Mouse (Mus musculus) gastrocnemius, adult 2 months (tissue): Measurements from ENCODE around the gene Ank3. TPM values are rescaled to one million over a fixed set of nuclear protein-coding genes. Genes with fewer than 3 reads are reported as not detected.

Source experiments
- DNase-seq: peaks from one replicate; pipeline ENCODE4 v3.0.0; 2022
- H3K27ac ChIP-seq: fragments of 200-600 bp; 2 replicates; pipeline ENCODE4 v1.8.1; 2022; ENCODE audit warnings: mild to moderate bottlenecking
- H3K4me3 ChIP-seq: fragments of 200-600 bp; 2 replicates; pipeline ENCODE4 v1.8.1; 2022; ENCODE audit warnings: mild to moderate bottlenecking, moderate library complexity
- CTCF ChIP-seq: fragments of 200-600 bp; IDR thresholded peaks from 2 replicates; pipeline ENCODE4 v1.8.1; 2022; ENCODE audit warnings: antibody characterized with exemption, mild to moderate bottlenecking, moderate library complexity
- intact Hi-C: fragments of 180-260 bp; cut with DNase I; formaldehyde crosslinking; loops from one replicate; pipeline ENCODE4 v1.15.1; 2025
- total RNA-seq, 2 experiments: library from RNA; stranded (reverse); gene quantifications; 2 replicates each; pipeline ENCODE4 v1.2.3; 2021

The Ank3 gene
- total RNA-seq, 2 experiments from 2014 or later = 97.9 to 110 TPM

DNA sequence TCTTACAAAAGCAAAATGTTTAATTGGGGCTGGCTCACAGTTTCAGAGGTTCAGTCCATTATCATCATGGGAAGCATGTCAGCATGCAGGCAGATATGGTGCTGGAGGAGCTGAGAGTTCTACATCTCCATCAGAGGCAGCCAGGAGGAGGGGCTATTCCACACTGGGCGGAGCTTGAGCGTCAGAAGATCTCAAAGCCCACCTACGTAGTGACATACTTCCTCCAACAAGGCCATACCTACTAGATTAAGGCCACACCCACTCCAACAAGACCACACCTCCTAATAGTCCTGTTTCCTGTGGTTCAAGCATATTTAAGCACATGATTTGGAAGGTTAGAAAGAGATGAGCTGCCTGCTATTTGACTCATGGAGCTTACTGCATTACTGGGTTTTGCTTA lies 25.5 kb downstream of the Ank3 start:
- Histone ChIP-seq H3K27ac (no peak overlapping the region), H3K4me3 (no peak overlapping the region)
- no peak for DNase-seq
- intact Hi-C loops = no loop called here
- TF ChIP-seq CTCF = no peak

DNA sequence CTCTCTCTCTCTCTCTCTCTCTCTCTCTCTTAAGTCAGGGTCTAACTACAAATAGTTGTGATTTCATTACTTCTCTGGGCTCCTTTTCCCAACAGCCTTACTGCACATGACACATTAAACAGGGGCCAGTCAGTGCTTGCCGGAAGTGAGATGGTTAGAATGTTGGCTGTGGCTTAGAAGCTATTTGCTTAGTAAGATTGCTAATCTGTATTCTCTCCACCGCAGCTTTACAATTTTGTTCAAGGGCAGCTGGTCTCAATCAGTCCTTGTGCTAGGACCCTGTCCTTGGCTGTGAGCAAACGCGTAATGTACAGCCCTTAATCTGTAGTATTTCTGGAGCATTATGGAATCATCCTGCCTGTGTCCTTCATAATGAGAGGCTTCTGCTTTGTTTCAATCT lies 31.6 kb downstream of the Ank3 start:
- intact Hi-C loops = no loop called here

DNA sequence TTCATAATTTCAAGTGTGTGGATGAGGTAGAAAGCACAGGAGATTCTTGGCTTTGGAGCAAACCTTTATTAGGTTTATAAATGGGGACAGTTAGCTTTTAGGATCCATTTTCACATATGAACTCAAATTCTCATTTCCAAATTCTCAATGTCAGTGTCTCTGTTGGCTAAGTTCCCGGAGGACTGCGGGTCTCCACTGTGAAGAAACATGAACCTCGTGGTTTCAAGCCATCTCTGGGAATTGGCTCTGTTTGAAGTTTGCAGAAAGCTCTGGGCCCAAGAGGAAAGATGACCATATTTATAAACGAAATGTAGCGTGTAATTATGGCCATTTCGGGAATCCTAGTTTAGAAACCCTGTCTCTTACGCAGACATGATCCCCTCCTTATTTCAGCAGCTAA lies 32.5 kb downstream of the Ank3 start:
- no peak for DNase-seq
- Histone ChIP-seq H3K4me3 (no peak overlapping the region), H3K27ac (no peak overlapping the region)
- TF ChIP-seq CTCF = no peak
- intact Hi-C loops = no loop called here

More for the DNA sequence above, 31.6 kb downstream of the Ank3 start:
- no peak for DNase-seq
- Histone ChIP-seq H3K4me3 (no peak overlapping the region), H3K27ac (no peak overlapping the region)
- no peak for TF ChIP-seq CTCF

DNA sequence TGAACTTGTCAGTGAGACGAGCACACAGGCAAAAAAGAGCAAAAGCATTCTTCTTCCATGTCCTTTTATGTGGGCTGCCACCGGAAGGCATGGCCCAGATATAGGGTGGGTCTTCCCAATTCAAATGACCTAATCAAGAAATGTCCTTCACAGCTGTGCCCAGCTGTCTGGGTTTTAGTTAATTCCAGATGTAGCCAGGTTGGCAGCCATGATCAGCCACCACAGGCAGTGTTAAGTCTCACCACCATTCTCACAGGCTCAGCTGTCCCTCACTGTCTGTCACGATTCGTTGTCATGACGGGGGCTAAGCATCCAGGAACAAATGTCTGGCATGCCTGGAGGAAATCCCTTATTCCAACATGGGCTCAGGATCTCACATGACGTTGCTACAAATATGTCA lies 36.6 kb downstream of the Ank3 start:
- TF ChIP-seq CTCF = no peak
- no peak for DNase-seq
- Histone ChIP-seq H3K27ac (no peak overlapping the region), H3K4me3 (no peak overlapping the region)
- intact Hi-C loops = no loop called here

DNA sequence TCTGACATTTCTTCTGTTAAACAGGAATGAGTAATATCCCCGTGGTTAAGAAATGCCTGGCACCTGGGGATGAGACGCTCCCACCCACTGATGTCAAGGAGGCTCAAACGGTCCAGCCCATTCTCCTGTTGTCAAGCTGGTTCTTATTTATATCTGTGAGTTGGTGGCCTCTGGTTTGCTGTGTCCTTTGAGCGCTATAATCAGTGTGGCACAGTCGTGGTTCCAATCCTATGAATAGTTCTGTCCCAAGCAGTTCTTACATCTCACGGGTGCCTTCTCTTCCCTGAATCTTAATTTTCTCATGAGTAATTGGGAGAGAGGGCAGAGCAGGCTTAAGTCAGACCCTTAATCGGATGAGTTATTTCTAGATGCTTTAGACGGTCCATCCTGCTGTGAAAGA lies 40.9 kb downstream of the Ank3 start:
- intact Hi-C loops = no loop called here
- TF ChIP-seq CTCF = no peak
- H3K27ac ChIP-seq = no peak overlapping the region
- no peak overlapping the region for H3K4me3 ChIP-seq
- no peak for DNase-seq

DNA sequence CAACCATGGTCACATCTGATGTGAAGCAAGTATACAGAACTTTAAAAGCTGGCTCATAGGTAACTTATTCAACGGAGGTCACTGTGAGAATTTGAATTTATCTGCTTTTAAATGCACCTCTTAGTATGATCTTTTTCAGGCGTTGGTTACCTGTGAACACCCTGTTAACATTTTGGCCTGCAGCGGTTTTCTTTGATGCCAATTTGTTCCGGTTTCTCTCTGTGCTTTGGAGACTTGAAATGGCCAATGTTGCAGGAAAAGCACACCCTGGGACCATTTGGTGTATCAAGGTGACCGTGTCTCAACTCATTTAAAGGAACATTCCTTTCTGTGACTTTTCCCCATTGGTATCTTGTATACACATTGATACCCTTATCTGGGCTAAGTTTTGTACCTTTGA lies 46.0 kb downstream of the Ank3 start:
- Histone ChIP-seq H3K4me3 (no peak overlapping the region), H3K27ac (no peak overlapping the region)
- no peak for DNase-seq
- intact Hi-C loops = no loop called here
- TF ChIP-seq CTCF = no peak

DNA sequence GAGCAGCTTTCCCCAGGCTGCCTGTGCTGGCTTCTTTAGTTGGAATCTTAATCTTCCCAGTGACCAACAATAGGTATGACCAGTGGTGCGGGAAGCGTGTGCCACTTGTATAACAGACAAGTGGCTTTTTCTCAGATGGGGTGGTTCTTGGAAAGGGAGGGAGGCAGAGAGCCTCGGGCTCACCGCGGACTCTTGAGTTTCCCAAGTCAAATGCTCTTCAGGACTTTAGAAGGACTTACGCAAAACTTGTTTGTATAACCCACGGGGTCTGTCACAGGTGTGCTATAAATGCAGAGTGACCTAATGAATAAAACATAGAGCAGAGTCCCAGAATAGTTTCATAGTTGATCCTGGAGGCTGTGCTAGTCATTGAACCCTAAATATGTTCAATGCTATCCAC lies 47.4 kb downstream of the Ank3 start:
- Histone ChIP-seq H3K27ac (no peak overlapping the region), H3K4me3 (no peak overlapping the region)
- TF ChIP-seq CTCF = no peak
- DNase-seq = no peak
- intact Hi-C loops = no loop called here

DNA sequence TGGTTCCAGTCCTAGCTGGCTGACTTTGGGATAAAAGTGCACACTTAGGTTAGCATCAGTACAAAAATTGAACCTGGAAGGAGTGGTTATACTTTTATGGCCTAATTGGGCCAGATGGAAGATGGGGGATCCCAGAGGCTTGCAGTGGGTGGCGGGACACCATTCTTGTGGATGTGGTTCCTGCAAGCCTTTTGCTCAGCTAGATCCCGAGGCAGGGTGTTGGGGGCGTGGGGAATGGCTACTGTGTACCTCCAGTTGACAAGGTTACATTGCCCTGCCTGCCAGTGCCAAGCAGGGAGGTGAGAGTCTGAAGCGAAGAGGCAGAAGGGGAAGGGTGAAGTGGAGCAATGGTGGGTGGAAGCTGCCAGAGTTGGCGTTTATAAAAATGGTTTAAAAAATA lies 48.0 kb downstream of the Ank3 start:
- intact Hi-C loops = no loop called here
- no peak overlapping the region for H3K27ac ChIP-seq
- H3K4me3 ChIP-seq = no peak overlapping the region
- TF ChIP-seq CTCF = no peak
- no peak for DNase-seq

DNA sequence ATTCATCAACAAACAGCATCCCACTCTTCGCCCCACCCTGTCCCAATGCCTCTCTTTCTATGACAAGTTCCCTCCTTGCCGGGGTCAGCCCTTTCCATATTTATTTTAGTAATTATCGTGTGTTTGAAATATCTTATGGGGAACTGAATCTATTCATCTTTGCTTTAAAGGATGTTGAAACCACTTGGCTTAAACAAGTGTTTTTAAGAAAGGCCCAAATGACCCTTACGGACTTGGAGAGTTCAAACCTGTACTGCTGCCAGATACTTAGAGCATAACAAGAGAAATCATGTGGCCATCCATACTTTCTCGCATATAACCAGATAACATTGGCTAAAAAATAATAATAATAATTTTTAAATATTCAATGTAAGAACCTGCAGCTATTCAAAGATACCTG lies 48.7 kb downstream of the Ank3 start:
- DNase-seq = no peak
- intact Hi-C loops = no loop called here
- no peak for TF ChIP-seq CTCF

DNA sequence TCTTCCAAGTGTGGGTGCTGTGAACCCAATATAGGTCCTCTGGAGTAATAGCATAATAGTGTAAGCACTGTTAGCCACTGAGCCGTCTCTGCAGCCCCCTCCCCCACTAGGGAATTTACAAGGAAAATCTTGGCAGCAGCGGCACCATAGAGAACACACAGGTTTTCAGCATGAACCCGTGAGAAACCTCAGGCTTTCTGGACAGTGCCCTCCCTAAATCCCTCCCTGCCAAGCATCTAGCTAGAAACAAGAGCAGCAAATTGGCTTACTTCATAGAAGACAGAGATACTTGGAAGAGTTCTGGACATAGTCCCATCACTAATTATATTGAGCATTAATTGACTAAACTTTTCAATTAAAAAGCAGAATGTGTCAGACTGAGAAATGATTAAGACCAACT lies 49.6 kb downstream of the Ank3 start:
- no peak for TF ChIP-seq CTCF
- H3K4me3 ChIP-seq = no peak overlapping the region
- DNase-seq = no peak
- no peak overlapping the region for H3K27ac ChIP-seq
- intact Hi-C loops = no loop called here

More for the DNA sequence above, 48.7 kb downstream of the Ank3 start:
- no peak overlapping the region for H3K4me3 ChIP-seq
- H3K27ac ChIP-seq = no peak overlapping the region

DNA sequence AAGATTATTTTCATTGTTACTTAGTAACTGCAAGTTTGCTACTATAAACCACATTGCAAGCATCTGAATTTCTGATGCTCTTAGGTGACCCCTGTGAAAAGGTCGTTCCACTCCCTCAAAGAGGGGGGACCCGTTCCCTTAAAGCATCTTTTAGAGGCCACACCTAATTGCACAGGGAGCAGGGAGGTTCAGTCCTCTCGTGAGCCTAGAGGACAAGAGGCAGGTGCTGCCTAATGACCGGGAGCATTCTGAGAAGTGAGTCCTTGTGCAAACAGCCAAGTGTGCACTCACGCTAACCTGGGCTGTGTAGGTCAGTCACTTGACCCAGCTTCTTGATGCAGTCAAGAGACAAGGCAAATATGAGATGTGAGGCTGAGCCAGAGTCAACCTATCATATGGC lies 52.4 kb downstream of the Ank3 start:
- intact Hi-C loops = loop anchor here (5.0 kb wide), 2 partner anchors 76 to 396 kb away; no protein-coding TSS in a partner anchor
- no peak overlapping the region for H3K4me3 ChIP-seq
- no peak for DNase-seq
- H3K27ac ChIP-seq = no peak overlapping the region
- no peak for TF ChIP-seq CTCF

DNA sequence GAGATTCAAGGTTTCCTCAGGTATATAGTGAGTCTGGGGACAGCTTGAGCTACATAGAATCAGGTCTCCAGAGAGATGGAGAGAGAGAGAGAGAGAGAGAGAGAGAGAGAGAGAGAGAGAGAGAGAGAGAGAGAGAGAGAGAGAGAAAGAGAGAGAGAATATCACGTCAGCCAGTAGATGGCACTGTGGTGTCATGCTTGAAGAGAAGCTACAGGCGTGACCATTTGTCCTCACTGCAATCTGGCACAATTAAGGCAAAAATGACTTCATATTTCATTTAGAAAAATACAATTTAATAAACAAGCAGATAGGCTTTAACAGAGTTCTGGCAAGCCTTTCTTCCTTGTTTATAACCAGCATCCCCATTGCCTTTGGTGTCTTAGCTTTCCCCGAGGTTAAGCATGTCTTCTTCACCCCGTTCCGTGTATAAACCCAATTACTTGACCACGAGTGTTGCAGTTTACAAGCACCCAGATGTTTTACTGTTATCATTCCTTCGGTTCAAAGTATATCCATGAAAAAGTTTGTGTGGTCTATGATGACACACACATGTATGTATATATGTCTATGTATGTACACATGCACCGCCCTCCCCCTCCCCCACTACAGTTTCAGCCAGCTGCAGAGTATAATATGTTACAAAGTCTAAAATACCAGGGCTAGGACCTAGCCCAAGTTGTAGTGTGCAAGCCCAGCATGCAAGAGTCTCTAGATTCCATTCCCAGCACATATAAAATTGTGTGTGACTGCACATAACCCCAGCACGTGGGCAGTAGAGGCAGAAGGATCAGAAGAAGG lies 53.8 kb downstream of the Ank3 start:
- TF ChIP-seq CTCF = peak; percentile 75
- intact Hi-C loops = loop anchor here (1.0 to 5.0 kb wide), 4 partner anchors 75 to 395 kb away; no protein-coding TSS in a partner anchor
- Histone ChIP-seq H3K4me3 (peak overlapping the region; percentile 61), H3K27ac (no peak overlapping the region)
- DNase-seq = peak; percentile 37

DNA sequence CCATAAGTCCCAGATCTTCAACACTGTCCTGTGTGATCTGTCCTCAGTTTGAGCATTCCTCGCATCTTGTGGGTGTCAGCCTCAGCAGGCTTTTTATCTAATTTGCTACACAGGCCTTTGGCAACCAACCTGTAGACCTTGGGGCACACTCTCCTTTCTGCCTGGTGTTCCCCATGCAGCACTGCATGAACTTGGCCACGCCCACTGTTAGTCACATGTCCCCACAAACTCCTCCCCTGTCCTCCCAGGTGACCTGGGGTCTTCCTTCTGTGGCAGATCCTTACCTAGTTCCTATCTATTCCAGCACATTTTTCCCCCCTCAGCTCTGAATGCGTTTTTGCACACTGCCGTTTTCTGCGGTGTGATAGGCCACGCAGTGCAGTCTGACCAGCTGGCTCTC lies 55.0 kb downstream of the Ank3 start:
- no peak for TF ChIP-seq CTCF
- DNase-seq = no peak
- intact Hi-C loops = loop anchor here (2.0 to 5.0 kb wide), 3 partner anchors 74 to 394 kb away; no protein-coding TSS in a partner anchor
- no peak overlapping the region for H3K4me3 ChIP-seq
- no peak overlapping the region for H3K27ac ChIP-seq

DNA sequence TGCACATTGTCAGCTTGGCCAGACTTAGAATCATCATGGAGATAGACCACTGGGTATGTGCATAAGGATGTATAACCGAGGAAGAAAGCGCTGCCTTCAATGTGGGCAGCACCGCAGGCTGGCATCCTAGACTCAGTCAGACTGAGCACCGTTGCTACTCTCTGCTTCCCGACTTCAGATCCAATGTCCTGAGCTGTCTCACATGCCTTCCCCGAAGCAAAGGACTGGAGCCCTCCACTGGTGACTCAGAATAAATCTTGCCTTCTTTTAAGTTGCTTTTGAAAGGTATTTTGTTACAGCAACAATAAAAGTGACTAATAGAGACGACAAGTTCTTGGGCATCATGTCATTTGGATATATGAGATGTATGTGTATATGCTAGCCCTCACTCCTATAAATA lies 55.9 kb downstream of the Ank3 start:
- no peak overlapping the region for H3K27ac ChIP-seq
- no peak for DNase-seq
- TF ChIP-seq CTCF = no peak
- H3K4me3 ChIP-seq = no peak overlapping the region
- intact Hi-C loops = loop anchor here (5.0 kb wide), 2 partner anchors 73 to 393 kb away; no protein-coding TSS in a partner anchor
